Mouse (Mus musculus) myocyte (in vitro differentiated cells): ENCODE measurements at regions not wholly inside any gene's neighbourhood (a gene's known extent, or its start where the extent isn't known, plus 50 kb on each side); places are given as distances from the start of the nearest gene placed in this dataset.
"Not testable (repeated sequence)": the region's sequence is repeated elsewhere in the genome, so short reads cannot be mapped to it uniquely, and the experiment has no call there.

ENCODE experiments used
- H3K27me3 ChIP-seq: one replicate; pipeline ENCODE4 v1.6.1; 2011; ENCODE audit not compliant: control insufficient read depth, insufficient read depth, insufficient read length
- H3K36me3 ChIP-seq: one replicate; pipeline ENCODE4 v1.6.1; 2011; ENCODE audit not compliant: control insufficient read depth, insufficient read depth
- H3K4me2 ChIP-seq: one replicate; pipeline ENCODE4 v1.6.1; 2011; ENCODE audit warnings: low read depth, control low read depth
- H3K4me3 ChIP-seq: one replicate; pipeline ENCODE4 v1.5.1; 2011; ENCODE audit warnings: mild to moderate bottlenecking, control low read depth, moderate library complexity
- H3K79me2 ChIP-seq: one replicate; pipeline ENCODE4 v1.6.1; 2011; ENCODE audit not compliant: control insufficient read depth, insufficient read depth
- H3ac ChIP-seq: one replicate; pipeline ENCODE4 v1.6.1; 2011; ENCODE audit not compliant: control insufficient read depth, insufficient read length
- CEBPB ChIP-seq: IDR thresholded peaks from 2 replicates; pipeline ENCODE4 v1.6.1; 2011; ENCODE audit warnings: mild to moderate bottlenecking, moderate library complexity; ENCODE audit not compliant: poor library complexity, insufficient read depth, severe bottlenecking
- E2F4 ChIP-seq: IDR thresholded peaks from one replicate; pipeline ENCODE4 v1.6.1; 2011; ENCODE audit warnings: mild to moderate bottlenecking, control low read depth, moderate library complexity; ENCODE audit not compliant: insufficient read depth
- MAX ChIP-seq: IDR thresholded peaks from one replicate; pipeline ENCODE4 v1.6.1; 2011; ENCODE audit warnings: low read depth, mild to moderate bottlenecking, control low read depth
- MYOD1 ChIP-seq, 3 experiments: IDR thresholded peaks; one replicate each; pipeline ENCODE4 v1.6.1; 2011; ENCODE audit warnings: control low read depth in 2 of 3, low read depth in 2 of 3, mild to moderate bottlenecking in 2 of 3, moderate library complexity in 1 of 3; ENCODE audit not compliant: insufficient read length in 2 of 3, control insufficient read depth in 1 of 3
- MYOG ChIP-seq, 3 experiments: IDR thresholded peaks; one replicate each; pipeline ENCODE4 v1.6.1; 2011; ENCODE audit warnings: control low read depth in 2 of 3, low read depth in 2 of 3, mild to moderate bottlenecking in 2 of 3; ENCODE audit not compliant: insufficient read length in 2 of 3, control insufficient read depth in 1 of 3, insufficient read depth in 1 of 3
- POLR2A ChIP-seq: IDR thresholded peaks from one replicate; pipeline ENCODE4 v1.6.1; 2011; ENCODE audit warnings: low read depth, mild to moderate bottlenecking, control low read depth, moderate library complexity; ENCODE audit not compliant: insufficient read length
- POLR2AphosphoS2 ChIP-seq: IDR thresholded peaks from one replicate; pipeline ENCODE4 v1.6.1; 2011; ENCODE audit warnings: low read depth, control low read depth; ENCODE audit not compliant: insufficient read length
- REST ChIP-seq: IDR thresholded peaks from one replicate; pipeline ENCODE4 v1.6.1; 2011; ENCODE audit warnings: mild to moderate bottlenecking, control low read depth, moderate library complexity; ENCODE audit not compliant: insufficient read depth, insufficient read length
- SRF ChIP-seq: IDR thresholded peaks from one replicate; pipeline ENCODE4 v1.6.1; 2011; ENCODE audit warnings: low read depth; ENCODE audit not compliant: control insufficient read depth, insufficient read length
- TCF12 ChIP-seq: IDR thresholded peaks from one replicate; pipeline ENCODE4 v1.6.1; 2011; ENCODE audit warnings: mild to moderate bottlenecking, control low read depth; ENCODE audit not compliant: poor library complexity, insufficient read depth, severe bottlenecking
- TCF3 ChIP-seq: IDR thresholded peaks from one replicate; pipeline ENCODE4 v1.6.1; 2011; ENCODE audit warnings: low read depth, control low read depth; ENCODE audit not compliant: insufficient read length
- USF1 ChIP-seq: IDR thresholded peaks from one replicate; pipeline ENCODE4 v1.6.1; 2011; ENCODE audit warnings: low read depth, mild to moderate bottlenecking, control low read depth, moderate library complexity

DNA sequence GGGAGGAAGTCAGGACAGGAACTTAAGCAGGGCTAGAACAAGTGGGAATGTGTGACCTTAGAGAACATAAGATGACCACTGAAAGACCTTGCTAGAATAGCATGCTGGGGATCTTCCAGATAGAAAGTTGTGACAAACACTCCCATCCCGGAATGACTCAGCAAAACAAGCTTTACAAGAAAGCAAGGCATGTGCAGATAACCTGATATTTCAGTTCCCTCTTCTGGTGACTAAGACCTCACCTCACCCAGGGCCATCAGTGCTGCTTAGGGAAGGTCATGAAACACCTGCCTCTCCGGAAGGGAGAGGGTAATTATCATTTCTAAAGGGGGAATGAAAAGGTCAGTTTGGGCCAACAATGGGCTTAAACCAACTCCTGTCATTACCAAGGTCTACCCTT lies 74.3 kb upstream of the Zfp706 start:
- Histone ChIP-seq H3K79me2 (no peaks in the 10 kb centered on the region), H3K4me2 (no peak overlapping the region), H3ac (no peak overlapping the region), H3K4me3 (no peak overlapping the region), H3K27me3 (no peaks in the 10 kb centered on the region), H3K36me3 (no peaks in the 10 kb centered on the region)
- TF ChIP-seq TCF12 (no peak), TCF3 (no peak), POLR2A (no peak), USF1 (no peak), REST (no peak), MYOD1 (IDR thresholded peaks at IDR 0.05; ENCODE audit: control insufficient read depth in 1 of 3, insufficient read length in 2 of 3, low read depth in 2 of 3) (no peak), MYOG (IDR thresholded peaks at IDR 0.05; ENCODE audit: control insufficient read depth in 1 of 3, insufficient read depth in 1 of 3, insufficient read length in 2 of 3, low read depth in 2 of 3) (no peak), SRF (no peak), CEBPB (no peak), POLR2AphosphoS2 (no peak), MAX (no peak), E2F4 (no peak)

GRCm38 (mm10) chr15:37080931-37081330 lies 73.4 kb upstream of the Zfp706 start:
- Histone ChIP-seq H3ac (no peak overlapping the region), H3K79me2 (no peaks in the 10 kb centered on the region), H3K36me3 (no peaks in the 10 kb centered on the region), H3K4me2 (no peak overlapping the region), H3K27me3 (no peaks in the 10 kb centered on the region), H3K4me3 (no peak overlapping the region)
- TF ChIP-seq MYOD1 (IDR thresholded peaks at IDR 0.05; ENCODE audit: control insufficient read depth in 1 of 3, insufficient read length in 2 of 3, low read depth in 2 of 3) (no peak), E2F4 (no peak), TCF3 (no peak), REST (no peak), SRF (no peak), TCF12 (no peak), CEBPB (no peak), MYOG (IDR thresholded peaks at IDR 0.05; ENCODE audit: control insufficient read depth in 1 of 3, insufficient read depth in 1 of 3, insufficient read length in 2 of 3, low read depth in 2 of 3) (no peak), POLR2A (no peak), MAX (no peak), POLR2AphosphoS2 (no peak), USF1 (no peak)

DNA sequence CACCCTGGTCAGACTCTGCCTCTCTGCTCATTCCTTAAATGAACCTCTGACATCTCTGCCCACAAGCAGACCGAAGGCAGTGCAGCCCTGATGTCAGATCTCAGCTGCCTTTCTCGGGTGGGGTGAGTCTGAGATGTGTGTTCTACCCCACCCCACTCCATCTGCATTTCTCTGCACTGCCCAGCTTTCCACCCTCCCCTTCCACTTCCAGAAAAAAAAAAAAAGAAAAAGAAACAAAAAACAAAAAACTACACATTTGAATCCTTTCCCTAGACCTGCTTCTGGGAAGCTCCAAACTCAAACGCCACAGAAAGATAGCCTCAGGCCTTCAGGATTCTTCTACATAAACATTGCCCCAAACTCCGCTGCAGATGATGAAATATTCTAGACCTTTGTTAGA lies 72.8 kb upstream of the Zfp706 start:
- no peak overlapping the region for H3ac ChIP-seq
- no peaks in the 10 kb centered on the region for H3K36me3 ChIP-seq
- no peak overlapping the region for H3K4me3 ChIP-seq
- no peak for TF ChIP-seq POLR2A
- no peak for TF ChIP-seq USF1
- H3K27me3 ChIP-seq = no peaks in the 10 kb centered on the region
- H3K4me2 ChIP-seq = no peak overlapping the region
- no peaks in the 10 kb centered on the region for H3K79me2 ChIP-seq

DNA sequence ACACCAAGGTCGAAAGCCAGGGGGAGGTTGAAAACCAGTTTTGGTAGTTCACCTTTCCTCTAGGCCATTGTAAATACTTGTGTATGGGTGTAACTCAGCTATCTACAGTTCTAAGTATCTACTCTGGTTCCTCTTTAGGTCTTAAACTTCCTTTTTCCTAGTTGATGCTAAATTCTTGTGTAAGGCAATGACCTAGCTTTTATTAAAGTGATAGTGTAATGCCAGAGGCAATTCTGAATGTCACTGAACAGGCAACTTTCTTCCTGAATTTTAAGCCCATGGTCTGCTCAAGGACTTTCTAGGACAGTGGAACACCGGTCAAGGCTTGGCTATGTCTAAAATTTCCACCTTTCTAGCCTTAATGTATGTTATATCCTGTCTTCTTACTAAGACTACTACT lies 66.6 kb upstream of the Zfp706 start:
- H3K36me3 ChIP-seq, H3K27me3 ChIP-seq, H3K4me3 ChIP-seq, H3ac ChIP-seq, H3K79me2 ChIP-seq, H3K4me2 ChIP-seq: not testable (repeated sequence)

- no peaks in the 10 kb centered on the region for H3K27me3 ChIP-seq
- no peaks in the 10 kb centered on the region for H3K79me2 ChIP-seq
- TF ChIP-seq POLR2AphosphoS2 = no peak
- no peak for TF ChIP-seq TCF3
- no peak for TF ChIP-seq REST
- TF ChIP-seq MAX = no peak
- no peak for TF ChIP-seq MYOG (IDR thresholded peaks at IDR 0.05; ENCODE audit: control insufficient read depth in 1 of 3, insufficient read depth in 1 of 3, insufficient read length in 2 of 3, low read depth in 2 of 3)
- no peak for TF ChIP-seq USF1
- TF ChIP-seq POLR2A = no peak
- no peak for TF ChIP-seq CEBPB
- TF ChIP-seq TCF12 = no peak
- no peak for TF ChIP-seq MYOD1 (IDR thresholded peaks at IDR 0.05; ENCODE audit: control insufficient read depth in 1 of 3, insufficient read length in 2 of 3, low read depth in 2 of 3)
- TF ChIP-seq SRF = no peak
- H3ac ChIP-seq = no peak overlapping the region
- no peak overlapping the region for H3K4me3 ChIP-seq
- no peak overlapping the region for H3K4me2 ChIP-seq
- no peaks in the 10 kb centered on the region for H3K36me3 ChIP-seq
These were observed 64.8 kb upstream of the Zfp706 start for GRCm38 (mm10) chr15:37072202-37072862.

- Histone ChIP-seq H3K4me3 (no peak overlapping the region), H3K79me2 (no peaks in the 10 kb centered on the region), H3K4me2 (no peak overlapping the region), H3ac (no peak overlapping the region), H3K27me3 (no peaks in the 10 kb centered on the region), H3K36me3 (no peaks in the 10 kb centered on the region)
- TF ChIP-seq TCF12 (no peak), MYOG (IDR thresholded peaks at IDR 0.05; ENCODE audit: control insufficient read depth in 1 of 3, insufficient read depth in 1 of 3, insufficient read length in 2 of 3, low read depth in 2 of 3) (no peak), TCF3 (no peak), POLR2AphosphoS2 (no peak), MAX (no peak), USF1 (no peak), CEBPB (no peak), MYOD1 (IDR thresholded peaks at IDR 0.05; ENCODE audit: control insufficient read depth in 1 of 3, insufficient read length in 2 of 3, low read depth in 2 of 3) (no peak), REST (no peak)
These were observed 62.6 kb upstream of the Zfp706 start for GRCm38 (mm10) chr15:37070188-37070587.
